Mouse (Mus musculus): ENCODE measurements around the gene Knstrn. TPM values are rescaled to one million over a fixed set of nuclear protein-coding genes. Genes with fewer than 3 reads are reported as not detected.
A peak's percentile ranks its signal among the peaks of the same experiment; 100 is the strongest.

The Knstrn gene
- polyA plus RNA-seq, 1 experiment from 2014 or later, result 125 TPM

- H3K9me3 ChIP-seq, result no peaks in the 10 kb centered on the region
- WGBS, result 80% methylated on average over 1 of the region's 1 CpGs
- peaks cover 49% of the 10 kb centered on the region for H3K36me3 ChIP-seq
- no peaks in the 10 kb centered on the region for H3K4me1 ChIP-seq
- ATAC-seq (ENCODE audit: insufficient number of reproducible peaks, insufficient read depth, low FRiP score, low TSS enrichment), result no peak
- H3K4me3 ChIP-seq, result no peak overlapping the region
- H3K4me2 ChIP-seq (replicated peaks), result no peak overlapping the region
- no peak overlapping the region for H3K9ac ChIP-seq
- no peak overlapping the region for H3K27ac ChIP-seq
- no peaks in the 10 kb centered on the region for H3K27me3 ChIP-seq
Measured at GRCm38 (mm10) chr2:118871032-118871431, 57.2 kb downstream of the Knstrn start.

GRCm38 (mm10) chr2:118873018-118873417, 59.2 kb downstream of the Knstrn start:
- Histone ChIP-seq H3K36me3 (peaks cover 63% of the 10 kb centered on the region), H3K9ac (no peak overlapping the region), H3K27me3 (no peaks in the 10 kb centered on the region), H3K4me3 (no peak overlapping the region), H3K4me1 (no peaks in the 10 kb centered on the region), H3K27ac (no peak overlapping the region), H3K4me2 (replicated peaks) (no peak overlapping the region), H3K9me3 (no peaks in the 10 kb centered on the region)
- ATAC-seq (ENCODE audit: insufficient number of reproducible peaks, insufficient read depth, low FRiP score, low TSS enrichment), result no peak
- WGBS, result 91% methylated on average over 5 of the region's 5 CpGs

GRCm38 (mm10) chr2:118873890-118874430, 60.2 kb downstream of the Knstrn start:
- H3K4me1 ChIP-seq, result no peaks in the 10 kb centered on the region
- H3K36me3 ChIP-seq, result peaks cover 64% of the 10 kb centered on the region
- ATAC-seq (ENCODE audit: insufficient number of reproducible peaks, insufficient read depth, low FRiP score, low TSS enrichment), result no peak
- 84% methylated on average over 6 of the region's 6 CpGs for WGBS
- H3K9me3 ChIP-seq, result no peaks in the 10 kb centered on the region
- H3K27me3 ChIP-seq, result no peaks in the 10 kb centered on the region
- no peak overlapping the region for H3K4me2 ChIP-seq (replicated peaks)
- H3K4me3 ChIP-seq, result no peak overlapping the region
- no peak overlapping the region for H3K27ac ChIP-seq
- H3K9ac ChIP-seq, result no peak overlapping the region

GRCm38 (mm10) chr2:118875316-118875715, 61.5 kb downstream of the Knstrn start:
- WGBS, result 85% methylated on average over 8 of the region's 8 CpGs
- Histone ChIP-seq H3K36me3 (peaks cover 60% of the 10 kb centered on the region), H3K4me2 (replicated peaks) (no peak overlapping the region), H3K9ac (no peak overlapping the region), H3K9me3 (no peaks in the 10 kb centered on the region), H3K27ac (no peak overlapping the region), H3K4me3 (no peak overlapping the region), H3K4me1 (no peaks in the 10 kb centered on the region), H3K27me3 (no peaks in the 10 kb centered on the region)
- ATAC-seq (ENCODE audit: insufficient number of reproducible peaks, insufficient read depth, low FRiP score, low TSS enrichment), result no peak

GRCm38 (mm10) chr2:118876453-118876852, 62.6 kb downstream of the Knstrn start:
- no peaks in the 10 kb centered on the region for H3K27me3 ChIP-seq
- H3K27ac ChIP-seq, result no peak overlapping the region
- 96% methylated on average over 9 of the region's 9 CpGs for WGBS
- H3K4me2 ChIP-seq (replicated peaks), result no peak overlapping the region
- H3K4me1 ChIP-seq, result no peaks in the 10 kb centered on the region
- no peak overlapping the region for H3K4me3 ChIP-seq
- no peak overlapping the region for H3K9ac ChIP-seq
- peaks cover 56% of the 10 kb centered on the region for H3K36me3 ChIP-seq
- no peak for ATAC-seq (ENCODE audit: insufficient number of reproducible peaks, insufficient read depth, low FRiP score, low TSS enrichment)
- H3K9me3 ChIP-seq, result no peaks in the 10 kb centered on the region

- Histone ChIP-seq H3K4me2 (replicated peaks) (no peak overlapping the region), H3K36me3 (peaks cover 29% of the 10 kb centered on the region), H3K27ac (no peak overlapping the region), H3K4me3 (no peak overlapping the region), H3K9me3 (no peaks in the 10 kb centered on the region), H3K4me1 (peaks cover 4% of the 10 kb centered on the region; the same call in 1 of the 2 replicates), H3K9ac (no peak overlapping the region), H3K27me3 (peaks cover 17% of the 10 kb centered on the region)
- ATAC-seq (ENCODE audit: insufficient number of reproducible peaks, insufficient read depth, low FRiP score, low TSS enrichment), result no peak
- 87% methylated on average over 4 of the region's 4 CpGs for WGBS
Measured at GRCm38 (mm10) chr2:118881019-118881418, 67.2 kb downstream of the Knstrn start.

- Histone ChIP-seq H3K27me3 (peaks cover 25% of the 10 kb centered on the region), H3K4me1 (peaks cover 4% of the 10 kb centered on the region; the same call in 1 of the 2 replicates), H3K36me3 (peaks cover 20% of the 10 kb centered on the region), H3K4me3 (no peak overlapping the region), H3K9ac (no peak overlapping the region), H3K9me3 (no peaks in the 10 kb centered on the region), H3K27ac (no peak overlapping the region), H3K4me2 (replicated peaks) (no peak overlapping the region)
- ATAC-seq (ENCODE audit: insufficient number of reproducible peaks, insufficient read depth, low FRiP score, low TSS enrichment), result no peak
- WGBS, result 81% methylated on average over 5 of the region's 5 CpGs
Measured at GRCm38 (mm10) chr2:118881956-118882355, 68.2 kb downstream of the Knstrn start.

GRCm38 (mm10) chr2:118882840-118883679, 69.3 kb downstream of the Knstrn start:
- peaks cover 30% of the 10 kb centered on the region for H3K27me3 ChIP-seq

GRCm38 (mm10) chr2:118887440-118887839, 73.6 kb downstream of the Knstrn start:
- peaks cover 38% of the 10 kb centered on the region for H3K27me3 ChIP-seq
- H3K4me3 ChIP-seq, result no peak overlapping the region
- no peaks in the 10 kb centered on the region for H3K36me3 ChIP-seq
- WGBS, result 71% methylated on average over 13 of the region's 13 CpGs
- H3K9ac ChIP-seq, result no peak overlapping the region
- peak overlapping the region; percentile 11 for H3K4me2 ChIP-seq (replicated peaks)
- H3K4me1 ChIP-seq, result peaks cover 9% of the 10 kb centered on the region
- no peak for ATAC-seq (ENCODE audit: insufficient number of reproducible peaks, insufficient read depth, low FRiP score, low TSS enrichment)
- no peaks in the 10 kb centered on the region for H3K9me3 ChIP-seq
- H3K27ac ChIP-seq, result no peak overlapping the region

More at GRCm38 (mm10) chr2:118882840-118883679, 69.3 kb downstream of the Knstrn start:
- Histone ChIP-seq H3K4me2 (replicated peaks) (peak overlapping the region; percentile 82), H3K36me3 (peaks cover 10% of the 10 kb centered on the region), H3K9ac (peak overlapping the region; percentile 38), H3K9me3 (no peaks in the 10 kb centered on the region), H3K27ac (no peak overlapping the region), H3K4me1 (peaks cover 9% of the 10 kb centered on the region), H3K4me3 (peak overlapping the region; percentile 37)
- 2% methylated on average over 32 of the region's 32 CpGs for WGBS
- ATAC-seq (ENCODE audit: insufficient number of reproducible peaks, insufficient read depth, low FRiP score, low TSS enrichment), result peak; percentile 80; the same call in 1 of the 2 replicates

GRCm38 (mm10) chr2:118887845-118888548, 74.2 kb downstream of the Knstrn start:
- no peak overlapping the region for H3K4me3 ChIP-seq
- 26% methylated on average over 14 of the region's 14 CpGs for WGBS
- no peaks in the 10 kb centered on the region for H3K36me3 ChIP-seq
- H3K9ac ChIP-seq, result no peak overlapping the region
- H3K27ac ChIP-seq, result no peak overlapping the region
- peaks cover 7% of the 10 kb centered on the region for H3K4me1 ChIP-seq
- no peaks in the 10 kb centered on the region for H3K9me3 ChIP-seq
- ATAC-seq (ENCODE audit: insufficient number of reproducible peaks, insufficient read depth, low FRiP score, low TSS enrichment), result no peak
- H3K27me3 ChIP-seq, result peaks cover 42% of the 10 kb centered on the region
- peak overlapping the region; percentile 11 for H3K4me2 ChIP-seq (replicated peaks)

- peaks cover 5% of the 10 kb centered on the region for H3K4me1 ChIP-seq
- H3K36me3 ChIP-seq, result no peaks in the 10 kb centered on the region
- H3K4me2 ChIP-seq (replicated peaks), result no peak overlapping the region
- H3K9me3 ChIP-seq, result no peaks in the 10 kb centered on the region
- no peak overlapping the region for H3K9ac ChIP-seq
- ATAC-seq (ENCODE audit: insufficient number of reproducible peaks, insufficient read depth, low FRiP score, low TSS enrichment), result no peak
- 88% methylated on average over 4 of the region's 4 CpGs for WGBS
- no peak overlapping the region for H3K4me3 ChIP-seq
- H3K27me3 ChIP-seq, result peaks cover 51% of the 10 kb centered on the region
- no peak overlapping the region for H3K27ac ChIP-seq
Measured at GRCm38 (mm10) chr2:118891173-118891572, 77.4 kb downstream of the Knstrn start.

Measured in embryonic facial prominence, embryonic 12.5 days (tissue).